In genomic region chr6:71480136-71480535, GRCm38 (mm10) we compare ENCODE assay signal across 22 mouse cellular contexts. TPM values are rescaled to one million over a fixed set of nuclear protein-coding genes. Genes with fewer than 3 reads are reported as not detected.
A peak's percentile ranks its signal among the peaks of the same experiment; 100 is the strongest.
DNase-seq lines count a peak whose midpoint lies in the region; ATAC-seq and TF ChIP-seq lines count a peak whose summit lies in the region.
"Had no signal": no experiment of that assay in that cellular context is flagged by ENCODE, and none has a peak within 500 bp of the region (broad histone marks: within the 10 kb centered on the region; RNA-seq: fewer than 3 reads in every experiment).

No protein-coding gene starts in this region.

- H3K9ac ChIP-seq in intestine, embryonic 15.5 days, result no peak overlapping the region
- no peak overlapping the region for H3K9ac ChIP-seq in intestine, postnatal 0 days (ENCODE audit: low read depth, low read length)
- no peak overlapping the region for H3K9ac ChIP-seq in midbrain, embryonic 11.5 days (ENCODE audit: low read length)
- H3K9ac ChIP-seq in midbrain, embryonic 14.5 days (replicated peaks; ENCODE audit: low read length), result no peak overlapping the region
- H3K9ac ChIP-seq in intestine, embryonic 16.5 days (ENCODE audit: low read depth, low read length), result no peak overlapping the region
- H3K9ac ChIP-seq: embryonic facial prominence, embryonic 12.5 days; forebrain, embryonic 12.5 days; forebrain, postnatal 0 days had no signal

- no peak overlapping the region for H3K4me3 ChIP-seq in intestine, embryonic 15.5 days (replicated peaks)
- no peak overlapping the region for H3K4me3 ChIP-seq in intestine, postnatal 0 days (ENCODE audit: low read depth, low read length)
- no peak overlapping the region for H3K4me3 ChIP-seq in midbrain, embryonic 11.5 days (ENCODE audit: low read depth, low read length)
- H3K4me3 ChIP-seq in midbrain, embryonic 14.5 days (replicated peaks; ENCODE audit: low read depth, low read length), result no peak overlapping the region
- H3K4me3 ChIP-seq in intestine, embryonic 16.5 days (ENCODE audit: low read length), result no peak overlapping the region
- H3K4me3 ChIP-seq: embryonic facial prominence, embryonic 10.5 days; embryonic facial prominence, embryonic 12.5 days; forebrain, embryonic 12.5 days had no signal

- TF ChIP-seq CTCF in intestine, postnatal 0 days (IDR thresholded peaks at IDR 0.05; ENCODE audit: low read depth), result no peak

- peak; percentile 4 for DNase-seq in midbrain, embryonic 11.5 days (ENCODE audit: low spot score, missing footprints)
- DNase-seq in midbrain, embryonic 14.5 days, result no peak
- DNase-seq in frontal cortex, postnatal 36 days (ENCODE audit: low spot score in 2 of 2), result no peak
- no peak for DNase-seq in ovary, postnatal 10 days (ENCODE audit: low spot score)
- DNase-seq: adrenal gland, adult 8-10 months; adrenal gland, postnatal 14 days; adrenal gland, postnatal 36 days; cerebellum, adult 11-12 months; cerebellum, adult 2 months; cerebellum, adult 9-10 months; cerebellum, postnatal 10 days; cerebellum, postnatal 25 days; forebrain, postnatal 0 days had no signal

- no peaks in the 10 kb centered on the region for H3K27me3 ChIP-seq in intestine, embryonic 15.5 days (replicated peaks)
- H3K27me3 ChIP-seq in intestine, postnatal 0 days (replicated peaks; ENCODE audit: control insufficient read depth, insufficient read depth, low read length), result no peaks in the 10 kb centered on the region
- no peaks in the 10 kb centered on the region for H3K27me3 ChIP-seq in midbrain, embryonic 11.5 days (ENCODE audit: control insufficient read depth, insufficient read depth, low read length)
- H3K27me3 ChIP-seq in midbrain, embryonic 14.5 days (ENCODE audit: control insufficient read depth, insufficient read depth, low read length), result no peaks in the 10 kb centered on the region
- H3K27me3 ChIP-seq in intestine, embryonic 16.5 days (replicated peaks; ENCODE audit: control insufficient read depth, insufficient read depth, low read length), result no peaks in the 10 kb centered on the region
- H3K27me3 ChIP-seq: embryonic facial prominence, embryonic 12.5 days; forebrain, embryonic 12.5 days; Patski had no signal

- 92% methylated on average over 1 of the region's 1 CpGs for WGBS in intestine, embryonic 15.5 days
- WGBS in intestine, postnatal 0 days, result 88% methylated on average over 1 of the region's 1 CpGs
- 82% methylated on average over 1 of the region's 1 CpGs for WGBS in midbrain, embryonic 11.5 days
- 92% methylated on average over 1 of the region's 1 CpGs for WGBS in midbrain, embryonic 14.5 days
- 83% methylated on average over 1 of the region's 1 CpGs for WGBS in intestine, embryonic 16.5 days

- H3K9me3 ChIP-seq in intestine, embryonic 15.5 days, result no peaks in the 10 kb centered on the region
- H3K9me3 ChIP-seq in intestine, postnatal 0 days (ENCODE audit: control insufficient read depth), result no peaks in the 10 kb centered on the region
- H3K9me3 ChIP-seq in midbrain, embryonic 11.5 days (ENCODE audit: control insufficient read depth, low read length), result no peaks in the 10 kb centered on the region
- no peaks in the 10 kb centered on the region for H3K9me3 ChIP-seq in midbrain, embryonic 14.5 days (ENCODE audit: control insufficient read depth, low read length)
- no peaks in the 10 kb centered on the region for H3K9me3 ChIP-seq in intestine, embryonic 16.5 days (ENCODE audit: control insufficient read depth, low read length)
- H3K9me3 ChIP-seq: embryonic facial prominence, embryonic 10.5 days; embryonic facial prominence, embryonic 12.5 days; forebrain, embryonic 12.5 days had no signal

- no peak overlapping the region for H3K27ac ChIP-seq in intestine, embryonic 15.5 days
- H3K27ac ChIP-seq in intestine, postnatal 0 days (ENCODE audit: low read depth, low read length), result no peak overlapping the region
- no peak overlapping the region for H3K27ac ChIP-seq in midbrain, embryonic 11.5 days (ENCODE audit: low read depth, low read length)
- H3K27ac ChIP-seq in midbrain, embryonic 14.5 days (replicated peaks; ENCODE audit: low read depth, low read length), result no peak overlapping the region
- H3K27ac ChIP-seq in intestine, embryonic 16.5 days (ENCODE audit: low read length), result no peak overlapping the region
- H3K27ac ChIP-seq: embryonic facial prominence, embryonic 10.5 days; embryonic facial prominence, embryonic 12.5 days; forebrain, embryonic 12.5 days had no signal

- peak; percentile 26; the same call in 1 of the 2 replicates for ATAC-seq in intestine, embryonic 15.5 days
- no peak for ATAC-seq in intestine, postnatal 0 days
- ATAC-seq in midbrain, embryonic 11.5 days (ENCODE audit: low FRiP score), result no peak
- ATAC-seq in midbrain, embryonic 14.5 days (ENCODE audit: low FRiP score, low TSS enrichment), result no peak
- ATAC-seq in intestine, embryonic 16.5 days, result peak; percentile 23; the same call in 1 of the 2 replicates
- ATAC-seq: activated CD4-positive, CD25-positive, alpha-beta regulatory T cell, adult 4 months; forebrain, embryonic 14.5 days; forebrain, postnatal 0 days; Patski had no signal

- H3K36me3 ChIP-seq in intestine, embryonic 15.5 days, result no peaks in the 10 kb centered on the region
- no peaks in the 10 kb centered on the region for H3K36me3 ChIP-seq in intestine, postnatal 0 days (ENCODE audit: control insufficient read depth, insufficient read depth)
- no peaks in the 10 kb centered on the region for H3K36me3 ChIP-seq in midbrain, embryonic 11.5 days (ENCODE audit: control insufficient read depth, insufficient read depth, low read length)
- no peaks in the 10 kb centered on the region for H3K36me3 ChIP-seq in midbrain, embryonic 14.5 days (ENCODE audit: control insufficient read depth, insufficient read depth, low read length)
- H3K36me3 ChIP-seq in intestine, embryonic 16.5 days (ENCODE audit: control insufficient read depth, insufficient read depth, low read length), result no peaks in the 10 kb centered on the region
- H3K36me3 ChIP-seq: embryonic facial prominence, embryonic 10.5 days; embryonic facial prominence, embryonic 12.5 days; forebrain, embryonic 12.5 days had no signal

- no peak overlapping the region for H3K4me2 ChIP-seq in intestine, embryonic 15.5 days (replicated peaks)
- no peak overlapping the region for H3K4me2 ChIP-seq in intestine, postnatal 0 days (replicated peaks; ENCODE audit: low read depth)
- H3K4me2 ChIP-seq in midbrain, embryonic 11.5 days, result no peak overlapping the region
- H3K4me2 ChIP-seq in midbrain, embryonic 14.5 days (ENCODE audit: low read length), result no peak overlapping the region
- no peak overlapping the region for H3K4me2 ChIP-seq in intestine, embryonic 16.5 days (ENCODE audit: low read depth, low read length)
- H3K4me2 ChIP-seq: embryonic facial prominence, embryonic 12.5 days; forebrain, embryonic 12.5 days had no signal

- no peaks in the 10 kb centered on the region for H3K4me1 ChIP-seq in intestine, embryonic 15.5 days (replicated peaks)
- H3K4me1 ChIP-seq in intestine, postnatal 0 days (replicated peaks; ENCODE audit: control insufficient read depth, insufficient read depth, low read length), result 0 out of 2 replicates have a peak, but pooled peaks cover 6% of the 10 kb centered on the region
- no peaks in the 10 kb centered on the region for H3K4me1 ChIP-seq in midbrain, embryonic 11.5 days (ENCODE audit: control insufficient read depth, insufficient read depth, low read length)
- no peaks in the 10 kb centered on the region for H3K4me1 ChIP-seq in midbrain, embryonic 14.5 days (ENCODE audit: control insufficient read depth, insufficient read depth, low read length)
- no peaks in the 10 kb centered on the region for H3K4me1 ChIP-seq in intestine, embryonic 16.5 days (ENCODE audit: control insufficient read depth, insufficient read depth, low read length)
- H3K4me1 ChIP-seq: embryonic facial prominence, embryonic 12.5 days; forebrain, embryonic 12.5 days had no signal

RNA-seq across cellular contexts. Expression of gene Rnf103, which starts 13.6 kb away (rescaled TPM):
- polyA plus RNA-seq in intestine, embryonic 15.5 days (2015; fragmentation: Nextera tagmentation; extraction: Ambion mirVana), result 27.9 and 29.9 TPM in 2 replicates
- polyA plus RNA-seq in intestine, postnatal 0 days (2015; fragmentation: Nextera tagmentation; extraction: Ambion mirVana), result 44.2 and 45.3 TPM in 2 replicates
- polyA plus RNA-seq in midbrain, embryonic 11.5 days (2014; fragmentation: Nextera tagmentation; extraction: Ambion mirVana), result 16.4 and 19.3 TPM in 2 replicates
- polyA plus RNA-seq in midbrain, embryonic 14.5 days (2014; fragmentation: Nextera tagmentation; extraction: Ambion mirVana), result 24.5 and 34.5 TPM in 2 replicates
- 8.5 and 18.2 TPM in 2 replicates for polyA plus RNA-seq in intestine, embryonic 16.5 days (2015; fragmentation: Nextera tagmentation; extraction: Ambion mirVana)

RNA-seq across cellular contexts. Expression of gene Rmnd5a, which starts 39.7 kb away (rescaled TPM):
- polyA plus RNA-seq in intestine, embryonic 15.5 days (2015; fragmentation: Nextera tagmentation; extraction: Ambion mirVana), result 13.9 and 16.0 TPM in 2 replicates
- 12.2 and 12.8 TPM in 2 replicates for polyA plus RNA-seq in intestine, postnatal 0 days (2015; fragmentation: Nextera tagmentation; extraction: Ambion mirVana)
- polyA plus RNA-seq in midbrain, embryonic 11.5 days (2014; fragmentation: Nextera tagmentation; extraction: Ambion mirVana), result 8.3 and 8.6 TPM in 2 replicates
- 5.5 and 6.7 TPM in 2 replicates for polyA plus RNA-seq in midbrain, embryonic 14.5 days (2014; fragmentation: Nextera tagmentation; extraction: Ambion mirVana)
- 9.3 and 10.3 TPM in 2 replicates for polyA plus RNA-seq in intestine, embryonic 16.5 days (2015; fragmentation: Nextera tagmentation; extraction: Ambion mirVana)

Comparison
In these comparisons a context has a peak if more than half of its experiments do, and no peak if none do; other contexts are left out.
1. ATAC-seq: peak in intestine, embryonic 15.5 days (single experiment) and intestine, embryonic 16.5 days (single experiment); none in intestine, postnatal 0 days (single experiment), midbrain, embryonic 11.5 days (single experiment) and midbrain, embryonic 14.5 days (single experiment).